Mouse (Mus musculus): ENCODE results near the gene Cavin2. TPM values are rescaled to one million over a fixed set of nuclear protein-coding genes. Genes with fewer than 3 reads are reported as not detected.

Gene Cavin2
- total and polyA plus RNA-seq, 3 experiments, result not detected

DNA sequence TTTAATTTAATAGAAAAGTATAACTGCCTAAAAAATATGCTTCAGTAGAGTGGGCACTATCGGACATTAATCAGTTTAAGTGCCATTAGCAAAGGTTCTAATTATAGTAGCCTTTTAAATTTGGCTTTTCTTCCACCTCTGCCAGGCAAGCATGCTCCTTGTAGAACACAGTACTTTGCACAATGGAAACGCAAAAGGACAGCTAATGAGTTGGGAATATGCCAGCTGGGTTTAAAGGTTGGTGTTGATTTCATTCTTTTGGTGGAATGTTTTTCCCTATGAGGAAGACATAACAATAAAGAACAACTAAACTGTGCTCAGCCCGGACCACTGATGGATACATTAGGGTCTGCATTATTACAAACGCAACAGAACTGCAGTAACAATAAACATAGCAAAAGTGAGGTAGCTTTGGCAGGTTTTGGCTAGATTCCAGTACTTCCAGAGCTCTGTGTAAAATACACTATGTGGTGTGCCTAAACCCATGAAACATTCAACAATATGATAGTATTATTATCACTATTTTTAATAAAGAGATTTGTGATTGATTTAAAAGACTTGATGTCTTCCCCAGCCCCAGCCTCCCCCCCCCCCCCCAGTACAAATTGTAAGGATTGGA lies 16.2 kb upstream of the Cavin2 start:
- no peaks in the 10 kb centered on the region for H3K4me1 ChIP-seq (ENCODE audit: control insufficient read depth in 1 of 2, insufficient read depth in 2 of 2)

GRCm38 (mm10) chr1:51277879-51278567 lies 10.9 kb upstream of the Cavin2 start:
- no peaks in the 10 kb centered on the region for H3K36me3 ChIP-seq (replicated peaks in 1 of 2; ENCODE audit: control insufficient read depth in 1 of 2, insufficient read depth in 1 of 2, low read length in 1 of 2)
- dilution Hi-C loops (cut with MboI; ENCODE audit: extremely low pct_ligation_motif_present, extremely low pct_unique_long_range_greater_than_20kb, low sequenced_read_pairs) (no loop called here), in situ Hi-C loops (cut with MboI; ENCODE audit: low pct_ligation_motif_present, low pct_unique_long_range_greater_than_20kb, low sequenced_read_pairs) (no loop called here)
- no peaks in the 10 kb centered on the region for H3K4me1 ChIP-seq (ENCODE audit: control insufficient read depth in 1 of 2, insufficient read depth in 2 of 2)
- H3K4me3 ChIP-seq (replicated peaks in 1 of 3; ENCODE audit: low read depth in 2 of 3, low read length in 2 of 3, poor library complexity in 1 of 3), result no peak overlapping the region
- H3K27me3 ChIP-seq (replicated peaks), result no peaks in the 10 kb centered on the region
- no peak overlapping the region for H3K27ac ChIP-seq (ENCODE audit: insufficient read depth, low read depth)
- no peaks in the 10 kb centered on the region for H3K79me2 ChIP-seq (replicated peaks; ENCODE audit: control insufficient read depth, extremely low read depth, insufficient read depth, poor library complexity, severe bottlenecking)
- H3K9ac ChIP-seq (ENCODE audit: insufficient read depth, low read depth), result no peak overlapping the region
- H3K4me2 ChIP-seq (ENCODE audit: insufficient read depth, low read depth, poor library complexity, severe bottlenecking), result no peak overlapping the region
- TF ChIP-seq CHD2 (IDR thresholded peaks at IDR 0.05; ENCODE audit: low read length) (no peak), TBP (conservative IDR thresholded peaks at IDR 0.05; ENCODE audit: low read depth, low read length) (no peak), ZMIZ1 (IDR thresholded peaks at IDR 0.05; ENCODE audit: low read depth, low read length) (no peak), SIN3A (IDR thresholded peaks at IDR 0.05; ENCODE audit: low read length) (no peak), POLR2A (IDR thresholded peaks at IDR 0.05; ENCODE audit: low read depth, low read length) (no peak), ETS1 (conservative IDR thresholded peaks at IDR 0.05; ENCODE audit: low read depth, low read length) (no peak), NELFE (IDR thresholded peaks at IDR 0.05; ENCODE audit: low read depth, low read length) (no peak), MXI1 (IDR thresholded peaks at IDR 0.05; ENCODE audit: low read depth, low read length) (no peak), JUND (conservative IDR thresholded peaks at IDR 0.05; ENCODE audit: low read depth, low read length) (no peak), CHD1 (IDR thresholded peaks at IDR 0.05; ENCODE audit: low read depth, low read length) (no peak), MAX (IDR thresholded peaks at IDR 0.05; ENCODE audit: low read length) (no peak), HCFC1 (IDR thresholded peaks at IDR 0.05; ENCODE audit: low read depth, low read length) (no peak), ELF1 (IDR thresholded peaks at IDR 0.05; ENCODE audit: low read depth, low read length) (no peak), USF2 (conservative IDR thresholded peaks at IDR 0.05; ENCODE audit: low read depth, low read length) (no peak)
- DNase-seq (ENCODE audit: extremely low read depth), result no peak
- H3K9me3 ChIP-seq (replicated peaks; ENCODE audit: low read length), result no peaks in the 10 kb centered on the region

More for the DNA sequence above, 16.2 kb upstream of the Cavin2 start:
- TF ChIP-seq JUN (IDR thresholded peaks at IDR 0.05; ENCODE audit: insufficient read depth, low read depth, low read length) (no peak), MYC (IDR thresholded peaks at IDR 0.05; ENCODE audit: low read depth, low read length) (no peak), CTCF (conservative IDR thresholded peaks at IDR 0.05 in 1 of 2, IDR thresholded peaks at IDR 0.05 in 1 of 2; ENCODE audit: low read depth in 2 of 2, low read length in 2 of 2) (no peak), ZKSCAN1 (IDR thresholded peaks at IDR 0.05; ENCODE audit: borderline replicate concordance, low read depth, low read length) (no peak), MAZ (IDR thresholded peaks at IDR 0.05; ENCODE audit: low read depth, low read length) (no peak)
- Histone ChIP-seq H3K9me3 (replicated peaks; ENCODE audit: low read length) (no peaks in the 10 kb centered on the region), H3K79me2 (replicated peaks; ENCODE audit: control insufficient read depth, extremely low read depth, insufficient read depth, poor library complexity, severe bottlenecking) (no peaks in the 10 kb centered on the region), H3K4me2 (ENCODE audit: insufficient read depth, low read depth, poor library complexity, severe bottlenecking) (no peak overlapping the region), H3K36me3 (replicated peaks in 1 of 2; ENCODE audit: control insufficient read depth in 1 of 2, insufficient read depth in 1 of 2, low read length in 1 of 2) (no peaks in the 10 kb centered on the region), H3K9ac (ENCODE audit: insufficient read depth, low read depth) (no peak overlapping the region), H3K27ac (ENCODE audit: insufficient read depth, low read depth) (no peak overlapping the region), H3K27me3 (replicated peaks) (no peaks in the 10 kb centered on the region), H3K4me3 (replicated peaks in 1 of 3; ENCODE audit: low read depth in 2 of 3, low read length in 2 of 3, poor library complexity in 1 of 3) (no peak overlapping the region)
- in situ Hi-C loops (cut with MboI; ENCODE audit: low pct_ligation_motif_present, low pct_unique_long_range_greater_than_20kb, low sequenced_read_pairs) (no loop called here), dilution Hi-C loops (cut with MboI; ENCODE audit: extremely low pct_ligation_motif_present, extremely low pct_unique_long_range_greater_than_20kb, low sequenced_read_pairs) (no loop called here)
- no peak for DNase-seq (ENCODE audit: extremely low read depth)
